Mouse (Mus musculus): ENCODE results near the gene Hspb7. TPM values are rescaled to one million over a fixed set of nuclear protein-coding genes. Genes with fewer than 3 reads are reported as not detected.

Hspb7 gene
- polyA plus RNA-seq, 1 experiment from 2014 or later = 3.0 TPM

- Histone ChIP-seq H3K27ac (no peak overlapping the region), H3K4me3 (replicated peaks) (no peak overlapping the region), H3K9ac (no peak overlapping the region), H3K36me3 (peaks cover 77% of the 10 kb centered on the region), H3K9me3 (no peaks in the 10 kb centered on the region), H3K4me1 (replicated peaks) (no peaks in the 10 kb centered on the region), H3K27me3 (replicated peaks) (no peaks in the 10 kb centered on the region), H3K4me2 (replicated peaks) (no peak overlapping the region)
- WGBS = 87% methylated on average over 6 of the region's 6 CpGs
- ATAC-seq = no peak
These were observed 47.0 kb downstream of the Hspb7 start for GRCm38 (mm10) chr4:141467581-141467927.

- H3K4me2 ChIP-seq (replicated peaks) = no peak overlapping the region
- no peak overlapping the region for H3K4me3 ChIP-seq (replicated peaks)
- H3K9me3 ChIP-seq = no peaks in the 10 kb centered on the region
- 38% methylated on average over 10 of the region's 10 CpGs for WGBS
- H3K4me1 ChIP-seq (replicated peaks) = no peaks in the 10 kb centered on the region
- peaks cover 79% of the 10 kb centered on the region for H3K36me3 ChIP-seq
- no peaks in the 10 kb centered on the region for H3K27me3 ChIP-seq (replicated peaks)
- no peak; the same call in 1 of the 2 replicates for ATAC-seq
- no peak overlapping the region for H3K27ac ChIP-seq
- no peak overlapping the region for H3K9ac ChIP-seq
These were observed 48.0 kb downstream of the Hspb7 start for GRCm38 (mm10) chr4:141468576-141468975.

GRCm38 (mm10) chr4:141469343-141469742 lies 48.8 kb downstream of the Hspb7 start:
- no peak overlapping the region for H3K9ac ChIP-seq
- 89% methylated on average over 9 of the region's 9 CpGs for WGBS

GRCm38 (mm10) chr4:141471491-141471890 lies 50.9 kb downstream of the Hspb7 start:
- WGBS = 96% methylated on average over 16 of the region's 16 CpGs
- Histone ChIP-seq H3K27ac (no peak overlapping the region), H3K4me2 (replicated peaks) (no peak overlapping the region), H3K4me1 (replicated peaks) (no peaks in the 10 kb centered on the region), H3K36me3 (peaks cover 78% of the 10 kb centered on the region), H3K9me3 (no peaks in the 10 kb centered on the region), H3K9ac (no peak overlapping the region), H3K27me3 (replicated peaks) (no peaks in the 10 kb centered on the region), H3K4me3 (replicated peaks) (no peak overlapping the region)
- no peak for ATAC-seq

More at GRCm38 (mm10) chr4:141469343-141469742, 48.8 kb downstream of the Hspb7 start:
- H3K4me2 ChIP-seq (replicated peaks) = no peak overlapping the region
- H3K27me3 ChIP-seq (replicated peaks) = no peaks in the 10 kb centered on the region
- no peaks in the 10 kb centered on the region for H3K4me1 ChIP-seq (replicated peaks)
- no peak overlapping the region for H3K4me3 ChIP-seq (replicated peaks)
- no peak overlapping the region for H3K27ac ChIP-seq
- no peak for ATAC-seq
- H3K9me3 ChIP-seq = no peaks in the 10 kb centered on the region
- H3K36me3 ChIP-seq = peaks cover 76% of the 10 kb centered on the region

- no peak for ATAC-seq
- no peak overlapping the region for H3K27ac ChIP-seq
- H3K4me2 ChIP-seq (replicated peaks) = no peak overlapping the region
- peaks cover 80% of the 10 kb centered on the region for H3K36me3 ChIP-seq
- H3K27me3 ChIP-seq (replicated peaks) = no peaks in the 10 kb centered on the region
- H3K9me3 ChIP-seq = no peaks in the 10 kb centered on the region
- no peaks in the 10 kb centered on the region for H3K4me1 ChIP-seq (replicated peaks)
- 80% methylated on average over 32 of the region's 32 CpGs for WGBS
- H3K4me3 ChIP-seq (replicated peaks) = no peak overlapping the region
- H3K9ac ChIP-seq = no peak overlapping the region
These were observed 52.2 kb downstream of the Hspb7 start for GRCm38 (mm10) chr4:141472641-141473321.

GRCm38 (mm10) chr4:141474431-141474830 lies 53.9 kb downstream of the Hspb7 start:
- no peak overlapping the region for H3K4me2 ChIP-seq (replicated peaks)
- no peaks in the 10 kb centered on the region for H3K9me3 ChIP-seq
- 86% methylated on average over 19 of the region's 19 CpGs for WGBS
- H3K27me3 ChIP-seq (replicated peaks) = no peaks in the 10 kb centered on the region
- H3K36me3 ChIP-seq = peaks cover 92% of the 10 kb centered on the region
- H3K4me3 ChIP-seq (replicated peaks) = no peak overlapping the region
- no peak overlapping the region for H3K27ac ChIP-seq
- no peak overlapping the region for H3K9ac ChIP-seq
- ATAC-seq = no peak
- no peaks in the 10 kb centered on the region for H3K4me1 ChIP-seq (replicated peaks)

Other genes with a start within 250 kb of the Hspb7 start
- 3.9 and 5.1 TPM in 2 replicates for gene Rsg1, start 206.8 kb upstream of the Hspb7 start, polyA plus RNA-seq (2015; fragmentation: Nextera tagmentation; extraction: Ambion mirVana)
- 16.3 and 17.8 TPM in 2 replicates for gene Arhgef19, start 181.3 kb upstream of the Hspb7 start, polyA plus RNA-seq (2015; fragmentation: Nextera tagmentation; extraction: Ambion mirVana)
- 6.7 and 7.2 TPM in 2 replicates for gene Epha2, start 119.5 kb upstream of the Hspb7 start, polyA plus RNA-seq (2015; fragmentation: Nextera tagmentation; extraction: Ambion mirVana)
- 2.0 and 2.3 TPM in 2 replicates for gene Fam131c, start 52.6 kb upstream of the Hspb7 start, polyA plus RNA-seq (2015; fragmentation: Nextera tagmentation; extraction: Ambion mirVana)
- gene Clcnka, start 22.1 kb upstream of the Hspb7 start, polyA plus RNA-seq (2015; fragmentation: Nextera tagmentation; extraction: Ambion mirVana) = 0.06 and 0.08 TPM in 2 replicates
- not detected in 2 replicates for gene Clcnkb, start 4.8 kb upstream of the Hspb7 start, polyA plus RNA-seq (2015; fragmentation: Nextera tagmentation; extraction: Ambion mirVana)
- gene Srarp, start 15.3 kb downstream of the Hspb7 start, polyA plus RNA-seq (2015; fragmentation: Nextera tagmentation; extraction: Ambion mirVana) = not detected in 2 replicates
- 25.6 and 27.2 TPM in 2 replicates for gene Zbtb17, start 23.9 kb downstream of the Hspb7 start, polyA plus RNA-seq (2015; fragmentation: Nextera tagmentation; extraction: Ambion mirVana)
- 7.4 and 10.5 TPM in 2 replicates for gene Spen, start 117.8 kb downstream of the Hspb7 start, polyA plus RNA-seq (2015; fragmentation: Nextera tagmentation; extraction: Ambion mirVana)
- gene Fblim1, start 185.3 kb downstream of the Hspb7 start, polyA plus RNA-seq (2015; fragmentation: Nextera tagmentation; extraction: Ambion mirVana) = 63.9 and 68.9 TPM in 2 replicates
- 18.5 and 21.0 TPM in 2 replicates for gene Tmem82, start 197.9 kb downstream of the Hspb7 start, polyA plus RNA-seq (2015; fragmentation: Nextera tagmentation; extraction: Ambion mirVana)
- gene Slc25a34, start 203.0 kb downstream of the Hspb7 start, polyA plus RNA-seq (2015; fragmentation: Nextera tagmentation; extraction: Ambion mirVana) = 3.3 and 4.3 TPM in 2 replicates
- gene Plekhm2, start 244.1 kb downstream of the Hspb7 start, polyA plus RNA-seq (2015; fragmentation: Nextera tagmentation; extraction: Ambion mirVana) = 3.9 and 4.5 TPM in 2 replicates